Mouse (Mus musculus): ENCODE measurements around the gene Fbxo34.

DNA sequence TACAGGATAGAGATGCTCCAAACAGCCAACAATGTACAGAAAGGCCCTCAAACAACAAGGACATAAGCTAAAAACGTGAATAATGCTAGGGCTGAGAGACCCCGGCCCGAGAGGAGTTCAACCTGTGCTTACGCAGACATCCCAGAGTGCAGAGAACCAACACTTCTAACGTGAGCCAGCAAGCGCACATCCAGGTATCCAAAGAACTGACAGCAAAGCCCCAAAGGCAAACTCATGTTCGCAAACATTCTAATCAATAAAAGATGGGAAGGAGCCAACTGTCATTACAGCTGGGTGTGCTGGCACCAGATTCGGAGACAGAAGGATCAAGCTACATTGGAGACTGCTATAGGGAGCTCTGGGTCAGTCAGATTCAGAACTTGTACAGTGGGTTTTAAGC is 47.5 kb upstream of the Fbxo34 start:
- TF ChIP-seq CTCF (conservative IDR thresholded peaks at IDR 0.05; ENCODE audit: low read length) (no peak), NANOG (IDR thresholded peaks at IDR 0.05; ENCODE audit: borderline replicate concordance, low read length) (no peak)
